Mouse (Mus musculus) cerebellum, adult 11-12 months (tissue): ENCODE results near the gene Ascc1.
"Not testable (repeated sequence)": the region's sequence is repeated elsewhere in the genome, so short reads cannot be mapped to it uniquely, and the experiment has no call there.

Source experiments
- DNase-seq: peaks from one replicate; pipeline ENCODE4 v3.0.0; 2022

Gene Ascc1

GRCm38 (mm10) chr10:60120630-60121029, 118.0 kb downstream of the Ascc1 start:
- no peak for DNase-seq

GRCm38 (mm10) chr10:60124078-60124477, 121.5 kb downstream of the Ascc1 start:
- DNase-seq: no peak

- DNase-seq: peak; percentile 18
Measured at GRCm38 (mm10) chr10:60125529-60126327, 123.1 kb downstream of the Ascc1 start.

GRCm38 (mm10) chr10:60128287-60128686, 125.7 kb downstream of the Ascc1 start:
- DNase-seq: no peak

- no peak for DNase-seq
Measured at GRCm38 (mm10) chr10:60130504-60130903, 127.9 kb downstream of the Ascc1 start.

- no peak for DNase-seq
Measured at GRCm38 (mm10) chr10:60133501-60133900, 130.9 kb downstream of the Ascc1 start.

GRCm38 (mm10) chr10:60134201-60134600, 131.6 kb downstream of the Ascc1 start:
- no peak for DNase-seq

GRCm38 (mm10) chr10:60136010-60136409, 133.4 kb downstream of the Ascc1 start:
- not testable (repeated sequence) for DNase-seq

- DNase-seq: no peak
Measured at GRCm38 (mm10) chr10:60136935-60137334, 134.3 kb downstream of the Ascc1 start.

- DNase-seq: no peak
Measured at GRCm38 (mm10) chr10:60138680-60139079, 136.1 kb downstream of the Ascc1 start.

- DNase-seq: no peak
Measured at GRCm38 (mm10) chr10:60140751-60141150, 138.1 kb downstream of the Ascc1 start.

GRCm38 (mm10) chr10:60141656-60142160, 139.1 kb downstream of the Ascc1 start:
- no peak for DNase-seq

- DNase-seq: not testable (repeated sequence)
Measured at GRCm38 (mm10) chr10:60147510-60148047, 145.0 kb downstream of the Ascc1 start.

GRCm38 (mm10) chr10:60148087-60148486, 145.5 kb downstream of the Ascc1 start:
- peak; percentile 60 for DNase-seq
